Mouse (Mus musculus) inflammation-experienced regulatory T-cells, adult 6 months (primary cell): Measurements from ENCODE around the gene Tns2. TPM values are rescaled to one million over a fixed set of nuclear protein-coding genes. Genes with fewer than 3 reads are reported as not detected.

Experiments
- ATAC-seq: one replicate; pipeline ENCODE4 v1.8.0; 2017
- polyA plus RNA-seq, 3 experiments: library from polyadenylated mRNA; unstranded; fragments of 100-300 nt; shearing (Covaris generic); gene quantifications; one replicate each; pipeline ENCODE4 v1.2.1; 2017

Gene Tns2
- polyA plus RNA-seq, 3 experiments from 2014 or later = 3.3 to 4.2 (median 3.8) TPM

DNA sequence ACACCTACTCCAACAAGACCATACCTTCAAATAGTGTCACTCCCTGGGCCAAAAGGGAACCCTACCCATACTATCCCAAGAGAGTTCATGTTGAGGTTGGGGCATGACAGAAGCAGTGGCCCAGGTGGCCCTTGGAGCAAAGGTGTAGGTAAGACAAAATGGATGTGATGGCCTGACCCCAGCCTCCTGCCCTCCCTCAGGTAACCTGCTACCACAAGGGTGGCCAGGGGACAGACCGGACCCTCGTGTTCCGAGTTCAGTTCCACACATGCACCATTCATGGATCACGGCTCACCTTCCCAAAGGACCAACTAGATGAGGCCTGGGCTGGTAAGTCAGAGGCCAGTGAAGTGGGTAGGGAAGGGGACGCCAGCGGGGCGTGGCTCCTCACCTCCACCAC is 10.1 kb downstream of the Tns2 start:
- ATAC-seq = no peak

DNA sequence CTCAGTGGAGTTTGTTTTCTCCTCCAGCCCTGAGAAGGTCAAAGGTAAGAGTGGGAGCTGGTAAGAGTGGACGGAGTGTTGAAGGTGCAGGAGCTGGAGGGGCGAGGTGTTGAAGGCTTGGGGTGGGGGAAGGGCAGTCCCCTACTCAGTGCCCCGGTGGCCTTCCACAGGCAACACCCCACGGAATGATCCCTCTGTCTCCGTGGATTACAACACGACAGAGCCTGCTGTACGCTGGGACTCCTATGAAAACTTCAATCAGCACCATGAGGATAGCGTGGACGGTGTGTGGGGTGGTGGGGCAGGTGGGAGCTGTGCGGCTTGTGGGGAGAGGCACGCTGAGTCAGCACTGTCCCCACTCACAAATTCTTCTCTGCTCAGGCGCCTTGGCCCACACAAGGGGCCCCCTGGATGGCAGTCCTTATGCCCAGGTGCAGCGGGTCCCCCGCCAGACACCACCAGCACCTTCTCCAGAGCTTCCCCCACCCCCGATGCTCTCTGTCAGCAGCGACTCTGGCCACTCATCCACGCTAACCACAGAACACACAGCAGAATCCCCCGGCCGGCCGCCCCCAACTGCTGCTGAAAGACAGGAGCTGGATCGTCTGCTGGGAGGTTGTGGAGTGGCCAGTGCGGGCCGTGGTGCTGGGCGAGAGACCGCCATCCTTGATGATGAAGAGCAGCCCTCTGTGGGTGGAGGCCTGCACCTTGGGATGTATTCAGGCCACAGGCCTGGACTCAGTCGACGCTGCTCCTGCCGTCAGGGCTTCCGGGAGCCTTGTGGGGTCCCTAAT is 10.7 kb downstream of the Tns2 start:
- ATAC-seq = no peak

DNA sequence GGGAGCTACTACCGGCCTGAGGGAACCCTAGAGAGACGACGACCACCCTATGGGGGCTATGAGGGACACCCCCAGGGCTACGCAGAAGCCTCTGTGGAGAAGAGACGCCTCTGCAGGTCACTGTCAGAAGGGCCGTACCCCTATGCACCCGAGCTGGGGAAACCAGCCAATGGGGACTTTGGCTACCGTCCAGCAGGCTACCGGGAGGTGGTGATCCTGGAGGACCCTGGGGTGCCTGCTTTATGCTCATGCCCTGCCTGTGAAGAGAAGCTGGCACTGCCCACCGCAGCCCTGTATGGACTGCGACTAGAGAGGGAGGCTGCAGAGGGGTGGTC is 11.2 kb downstream of the Tns2 start:
- ATAC-seq = no peak

DNA sequence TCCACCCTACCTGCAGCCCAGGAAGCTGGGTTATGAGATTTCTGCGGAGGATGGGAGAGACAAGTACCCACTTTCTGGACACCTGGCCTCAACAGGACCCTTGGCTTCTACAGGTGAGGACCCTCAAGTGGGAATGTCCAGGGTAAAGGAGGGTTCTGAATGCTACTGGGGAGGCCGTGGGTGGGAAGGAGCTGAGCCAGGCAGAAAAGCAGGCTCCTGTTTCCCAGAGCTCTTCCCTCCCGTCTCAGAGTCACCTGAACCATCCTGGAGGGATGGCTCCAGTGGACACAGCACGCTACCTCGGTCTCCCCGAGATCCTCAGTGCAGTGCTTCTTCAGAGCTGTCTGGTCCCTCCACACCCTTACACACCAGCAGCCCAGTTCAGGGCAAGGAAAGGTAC is 12.0 kb downstream of the Tns2 start:
- ATAC-seq = no peak

DNA sequence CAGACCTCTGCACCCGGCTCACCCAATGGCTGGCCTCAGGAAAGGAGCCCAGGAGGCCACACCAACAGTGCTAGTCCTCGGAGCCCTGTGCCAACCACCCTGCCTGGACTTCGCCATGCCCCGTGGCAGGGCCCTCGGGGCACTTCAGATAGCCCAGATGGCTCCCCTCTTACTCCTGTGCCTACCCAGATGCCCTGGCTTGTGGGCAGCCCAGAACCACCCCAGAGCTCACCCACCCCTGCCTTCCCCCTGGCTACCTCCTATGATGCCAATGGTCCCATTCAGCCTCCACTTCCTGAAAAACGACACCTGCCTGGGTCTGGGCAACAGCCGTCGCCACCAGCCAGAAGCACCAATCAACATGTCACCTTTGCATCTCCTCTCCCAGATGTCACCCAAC is 12.6 kb downstream of the Tns2 start:
- no peak for ATAC-seq

DNA sequence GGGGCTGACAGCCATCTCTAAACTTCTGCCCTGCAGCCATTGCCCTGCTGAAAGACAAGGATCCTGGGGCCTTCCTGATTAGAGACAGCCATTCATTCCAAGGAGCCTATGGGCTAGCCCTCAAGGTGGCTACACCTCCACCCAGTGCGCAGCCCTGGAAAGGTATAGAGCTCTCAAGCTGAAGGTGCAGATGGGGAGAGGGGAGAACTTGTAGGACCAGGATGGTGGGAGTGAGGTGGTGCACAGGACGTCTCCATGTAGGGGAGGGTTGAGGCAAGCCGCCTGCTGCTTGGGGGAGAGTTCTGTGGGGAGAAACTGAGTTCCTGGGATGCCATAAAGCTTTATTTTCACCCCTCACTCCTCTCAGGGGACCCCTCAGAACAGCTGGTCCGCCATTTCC is 13.5 kb downstream of the Tns2 start:
- ATAC-seq = no peak

DNA sequence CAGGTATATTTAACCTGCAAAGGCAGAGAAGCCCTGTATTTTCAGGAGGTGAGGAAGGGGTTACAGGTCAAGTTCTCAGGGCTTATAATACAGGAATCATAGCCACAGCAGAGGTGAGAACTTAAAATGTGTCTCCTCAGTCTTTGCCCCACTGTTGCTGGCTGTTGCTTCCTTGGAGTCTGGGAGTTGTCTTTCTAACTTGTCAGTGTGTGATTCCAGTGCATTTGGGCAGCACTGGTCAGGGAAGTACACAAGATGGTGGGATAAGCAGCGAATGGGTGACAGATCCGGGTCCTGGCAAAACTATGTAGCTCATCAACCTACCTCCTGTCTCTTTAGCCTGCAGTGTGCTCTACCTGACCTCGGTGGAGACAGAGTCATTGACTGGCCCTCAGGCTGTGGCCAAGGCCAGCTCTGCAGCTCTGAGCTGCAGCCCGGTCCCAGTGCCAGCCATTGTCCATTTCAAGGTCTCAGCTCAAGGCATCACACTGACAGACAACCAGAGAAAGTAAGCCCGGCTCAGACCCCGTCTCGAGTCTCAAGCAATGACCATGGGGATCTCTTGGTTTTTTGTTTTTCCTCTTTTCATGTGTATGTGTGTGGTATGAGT is 14.5 kb downstream of the Tns2 start:
- ATAC-seq = no peak

DNA sequence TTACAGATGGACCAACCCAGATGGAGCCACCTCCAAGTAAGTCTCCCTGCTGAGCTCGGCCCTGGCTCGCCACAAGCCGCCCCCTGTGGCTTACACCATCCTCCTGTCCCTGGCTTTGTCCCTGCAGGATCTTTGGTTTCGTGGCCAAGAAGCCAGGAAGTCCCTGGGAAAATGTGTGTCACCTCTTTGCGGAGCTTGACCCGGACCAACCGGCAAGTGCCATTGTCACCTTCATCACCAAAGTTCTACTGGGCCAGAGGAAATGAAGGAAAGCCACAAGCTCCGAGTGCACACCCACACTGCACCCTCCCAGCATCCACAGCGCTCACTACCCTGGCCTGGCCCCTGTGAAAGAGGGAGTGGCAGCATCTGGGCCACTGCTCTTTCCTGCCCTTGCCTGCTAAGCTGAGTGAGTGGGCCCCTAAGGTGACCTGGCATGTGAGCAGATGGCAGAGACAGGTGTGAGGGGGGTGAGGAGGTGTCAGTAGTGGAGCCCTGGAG is 15.6 kb downstream of the Tns2 start:
- ATAC-seq = peak; percentile 95

DNA sequence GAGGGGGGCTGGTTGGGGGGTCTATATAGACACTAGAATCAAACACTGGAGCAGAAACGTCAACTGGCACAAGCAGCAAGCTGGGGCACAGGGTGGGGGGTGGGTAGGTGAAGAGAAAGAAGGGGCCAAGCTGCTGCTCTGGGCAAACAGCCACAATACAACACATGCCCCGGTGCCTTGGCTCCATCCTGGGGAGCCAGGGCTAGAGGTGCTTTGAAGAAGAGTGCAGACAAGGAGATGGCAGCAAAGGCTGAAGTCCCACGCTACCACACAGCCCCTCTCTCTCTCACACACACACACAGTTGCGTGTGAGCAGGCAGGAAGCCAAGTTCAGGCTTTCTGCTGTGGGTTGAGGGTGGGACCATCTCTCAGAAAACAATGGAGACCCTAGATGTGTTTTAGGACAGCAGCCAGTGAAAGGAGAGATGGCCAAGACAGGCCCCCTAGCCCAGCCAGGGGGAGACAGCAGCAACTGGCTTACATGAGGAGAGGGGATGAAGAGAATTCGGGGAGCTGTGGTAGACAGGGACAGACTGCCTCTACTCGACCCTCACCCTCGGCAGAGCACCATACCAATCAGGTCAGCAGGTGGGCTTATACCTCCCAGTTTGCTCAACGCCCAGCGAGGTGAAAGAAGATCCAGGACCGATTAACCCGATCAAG is 16.7 kb downstream of the Tns2 start:
- ATAC-seq = no peak

DNA sequence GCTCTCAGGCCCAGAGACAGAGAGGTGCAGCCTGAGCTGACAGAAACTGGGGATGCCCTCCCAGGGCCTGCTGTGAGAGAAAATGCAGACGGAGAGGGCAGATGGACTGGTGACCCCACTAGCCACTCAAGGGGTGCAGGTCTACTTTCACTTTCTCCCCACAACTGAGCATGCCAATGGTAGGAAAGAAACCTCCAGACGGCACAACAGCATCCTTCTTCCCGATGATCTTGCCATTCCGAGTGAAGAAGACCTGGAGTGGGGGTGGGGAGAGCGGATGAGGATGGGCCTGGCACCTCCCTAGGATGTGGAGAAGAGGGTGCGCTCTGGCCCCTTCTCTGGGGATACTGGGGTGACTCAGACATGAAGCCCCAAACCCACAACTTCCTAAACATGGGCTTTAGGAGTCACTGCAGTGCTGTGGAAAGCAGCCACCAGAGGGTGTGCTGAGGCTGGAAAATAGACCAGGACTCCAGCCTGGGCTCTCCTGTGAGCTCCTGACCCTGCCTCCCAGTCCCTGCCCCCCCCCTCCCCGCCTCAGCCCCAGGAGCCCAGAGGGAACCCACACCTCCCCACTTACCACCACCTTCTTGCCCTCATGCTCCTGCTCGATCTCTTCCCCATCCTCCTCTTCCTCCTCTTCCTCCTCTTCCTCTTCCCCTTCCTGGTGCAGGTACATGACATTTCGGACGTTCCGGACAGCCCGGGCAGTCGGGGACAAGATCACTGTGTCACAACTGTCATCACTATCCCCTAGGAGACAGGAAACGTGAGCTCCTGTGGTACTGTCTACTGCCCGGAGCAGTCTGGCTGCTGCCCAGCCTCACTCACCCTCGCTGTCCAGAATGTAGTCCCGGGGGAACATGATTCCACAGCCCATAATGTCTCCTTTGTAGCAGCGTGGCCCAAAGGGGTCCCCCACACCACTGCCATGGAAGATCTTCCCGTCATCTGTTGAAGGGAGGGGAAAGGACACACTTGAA is 17.5 kb downstream of the Tns2 start:
- no peak for ATAC-seq

DNA sequence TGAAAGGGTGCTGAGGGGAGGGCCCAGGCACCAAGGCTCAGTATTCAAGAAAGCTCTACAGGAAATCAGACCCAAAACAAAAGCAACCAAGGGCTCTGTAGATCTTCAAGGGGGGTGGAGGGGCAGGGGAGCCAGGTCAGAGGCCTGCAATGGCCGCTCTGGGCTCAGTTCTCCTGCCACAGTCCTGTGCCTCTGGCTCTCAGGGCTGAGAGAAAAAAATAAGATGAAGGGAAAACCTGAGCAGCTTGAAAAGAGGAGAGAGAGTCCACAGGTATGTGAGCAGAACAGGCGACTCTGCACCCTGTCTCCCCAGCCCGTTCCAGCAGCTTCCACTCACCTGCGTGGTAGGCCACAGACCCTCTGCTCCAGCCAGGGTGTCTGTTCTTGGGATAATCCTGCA is 18.4 kb downstream of the Tns2 start:
- ATAC-seq = no peak

DNA sequence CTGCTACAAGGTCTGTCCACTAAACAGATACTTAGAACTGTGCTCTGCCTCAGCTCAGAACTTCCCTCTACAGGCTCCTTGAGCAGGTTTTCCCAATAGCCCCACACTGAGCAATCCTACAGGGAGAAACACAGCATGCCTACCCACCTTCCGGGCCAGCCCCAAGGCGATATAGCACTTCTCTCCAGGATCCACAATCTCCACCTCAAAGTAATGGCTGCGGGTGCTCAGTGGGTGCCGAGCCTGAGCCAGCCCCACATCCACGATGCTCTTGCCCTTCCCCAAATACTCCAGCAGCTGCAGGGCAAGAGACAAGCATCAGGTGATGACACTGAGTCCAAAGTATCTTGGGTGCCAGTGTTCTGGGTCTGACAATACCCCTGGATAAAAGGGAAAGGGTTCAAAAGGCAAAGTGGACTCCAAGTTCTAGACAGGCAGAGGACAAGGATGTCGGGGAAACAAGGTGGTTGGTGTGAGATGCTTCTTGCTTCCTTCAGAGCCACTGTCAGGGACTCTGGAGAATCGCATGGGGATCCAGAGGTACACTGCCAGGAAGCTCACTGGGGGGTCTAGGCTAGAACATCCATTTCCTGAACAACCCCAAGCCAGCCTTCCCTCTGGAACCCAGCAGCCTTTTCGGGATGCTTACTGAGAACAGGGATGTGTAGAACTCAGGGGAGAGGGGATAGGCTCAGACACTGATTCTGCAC is 19.1 kb downstream of the Tns2 start:
- ATAC-seq = no peak

DNA sequence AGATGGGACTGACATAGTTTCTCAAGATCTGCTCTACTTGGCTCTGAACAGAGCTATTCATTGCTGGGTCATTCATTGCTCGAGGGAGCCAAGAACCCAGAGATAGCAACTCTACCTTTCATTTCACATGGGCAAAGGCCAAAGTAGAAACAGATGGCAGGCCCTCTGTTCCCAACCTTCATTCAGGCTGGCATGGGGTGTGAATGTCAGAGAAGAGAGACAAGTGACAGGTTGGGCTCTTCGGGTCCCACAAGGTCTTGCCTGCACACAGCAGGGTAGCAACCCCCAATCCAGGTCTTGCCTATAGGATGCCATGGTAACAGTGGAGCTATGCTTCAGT is 19.6 kb downstream of the Tns2 start:
- ATAC-seq = no peak

DNA sequence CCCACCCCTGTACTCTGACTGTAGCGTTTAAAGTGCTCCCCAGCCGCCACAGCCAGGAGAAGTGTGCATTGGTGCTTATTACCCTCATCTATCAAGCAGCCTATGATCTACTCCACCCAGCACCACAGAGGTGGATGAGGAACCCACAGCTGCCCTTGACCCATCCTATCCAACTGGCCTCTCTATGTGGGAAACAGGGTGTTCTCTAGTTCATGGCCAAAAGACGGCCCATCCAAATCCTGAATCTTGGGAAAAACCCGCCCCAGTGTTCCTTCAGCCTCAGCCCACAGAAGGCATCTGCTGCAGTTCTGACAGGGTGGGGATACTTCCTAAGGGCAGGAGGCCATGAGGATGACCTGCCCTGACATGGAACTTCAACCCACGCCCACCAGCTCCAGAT is 20.3 kb downstream of the Tns2 start:
- ATAC-seq = no peak

DNA sequence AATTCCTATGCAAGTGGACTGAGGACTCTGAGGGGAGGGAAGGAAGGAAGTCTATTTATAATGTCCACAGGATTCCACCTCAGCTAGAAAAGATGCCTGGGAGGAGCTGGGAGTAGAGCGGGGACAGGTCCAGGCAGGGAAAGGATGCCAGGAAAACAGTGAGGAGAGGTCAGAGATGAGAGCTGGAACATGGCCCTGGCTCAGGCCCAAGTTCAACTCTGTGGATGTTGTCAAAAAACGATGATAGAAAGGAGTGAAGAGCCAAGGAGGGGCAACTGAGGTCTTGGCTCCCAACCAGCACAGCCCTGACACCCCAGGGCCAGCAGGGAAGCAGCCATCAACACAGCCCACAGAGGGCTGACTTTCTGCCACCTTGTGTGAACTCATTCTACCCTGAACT is 26.1 kb downstream of the Tns2 start:
- ATAC-seq = no peak

DNA sequence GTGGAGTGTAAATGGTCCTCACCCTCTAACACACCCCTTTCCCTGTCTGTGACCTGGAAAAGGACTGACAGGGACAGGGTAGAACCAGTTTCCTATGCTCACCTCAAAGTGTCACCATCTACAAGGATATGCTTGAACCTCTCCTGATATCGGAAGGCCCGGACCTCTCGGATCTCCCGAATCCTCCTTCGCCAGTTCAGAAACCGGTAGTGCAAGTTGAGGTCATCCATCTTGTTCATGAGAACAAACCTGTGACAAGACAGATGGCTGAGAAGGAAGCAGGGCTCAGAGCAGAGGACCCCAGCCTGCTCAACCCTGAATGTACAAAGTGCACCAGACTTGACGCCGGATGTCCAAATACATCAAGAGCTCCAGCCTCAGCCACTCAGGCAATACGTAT is 33.1 kb downstream of the Tns2 start:
- ATAC-seq = no peak

DNA sequence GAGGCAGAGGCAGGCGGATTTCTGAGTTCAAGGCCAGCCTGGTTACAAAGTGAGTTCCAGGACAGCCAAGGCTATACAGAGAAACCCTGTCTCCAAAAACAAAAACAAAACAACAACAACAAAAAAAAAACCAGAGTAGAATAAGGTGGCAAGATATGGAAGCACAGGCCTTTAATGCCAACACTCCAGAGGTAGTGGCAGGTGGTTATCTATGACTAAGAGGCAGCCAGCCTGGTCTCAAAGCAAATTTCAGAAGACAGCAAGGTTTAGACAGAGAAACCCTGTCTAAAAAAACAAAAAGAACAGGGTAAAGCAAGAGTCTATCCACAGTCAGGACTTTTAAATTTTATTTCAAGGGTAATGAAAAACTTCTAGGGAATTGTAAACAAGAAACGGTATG is 34.5 kb downstream of the Tns2 start:
- ATAC-seq = no peak

DNA sequence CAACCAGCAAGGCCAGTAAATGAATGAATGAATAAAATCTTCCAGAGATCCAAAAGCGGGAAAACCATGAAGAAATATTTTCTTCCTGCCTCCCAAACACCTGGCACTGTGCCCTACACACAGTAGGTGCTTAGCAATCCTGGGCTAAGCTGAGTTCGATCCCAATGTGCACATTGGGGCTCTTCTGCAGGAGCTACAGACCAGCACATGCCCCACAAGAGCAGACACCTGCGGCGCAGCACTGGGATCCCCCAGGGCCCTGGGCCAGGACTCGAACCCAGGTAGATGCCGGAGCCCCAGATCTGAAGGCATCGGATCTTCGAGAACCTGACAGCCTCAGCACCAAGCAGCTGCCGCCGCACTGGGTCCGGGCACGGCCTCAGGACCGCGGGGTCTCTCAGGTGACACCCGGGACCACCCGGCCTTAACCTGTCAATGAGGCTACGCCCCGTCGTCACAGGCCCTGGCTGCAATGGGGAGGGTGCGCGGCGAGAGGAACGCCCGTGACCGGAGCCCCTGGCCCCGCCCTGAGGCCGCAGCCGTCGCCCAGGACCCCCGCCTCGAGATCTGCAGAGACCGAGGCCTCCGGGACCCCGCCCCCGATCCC is 35.4 kb downstream of the Tns2 start:
- peak; percentile 9 for ATAC-seq

DNA sequence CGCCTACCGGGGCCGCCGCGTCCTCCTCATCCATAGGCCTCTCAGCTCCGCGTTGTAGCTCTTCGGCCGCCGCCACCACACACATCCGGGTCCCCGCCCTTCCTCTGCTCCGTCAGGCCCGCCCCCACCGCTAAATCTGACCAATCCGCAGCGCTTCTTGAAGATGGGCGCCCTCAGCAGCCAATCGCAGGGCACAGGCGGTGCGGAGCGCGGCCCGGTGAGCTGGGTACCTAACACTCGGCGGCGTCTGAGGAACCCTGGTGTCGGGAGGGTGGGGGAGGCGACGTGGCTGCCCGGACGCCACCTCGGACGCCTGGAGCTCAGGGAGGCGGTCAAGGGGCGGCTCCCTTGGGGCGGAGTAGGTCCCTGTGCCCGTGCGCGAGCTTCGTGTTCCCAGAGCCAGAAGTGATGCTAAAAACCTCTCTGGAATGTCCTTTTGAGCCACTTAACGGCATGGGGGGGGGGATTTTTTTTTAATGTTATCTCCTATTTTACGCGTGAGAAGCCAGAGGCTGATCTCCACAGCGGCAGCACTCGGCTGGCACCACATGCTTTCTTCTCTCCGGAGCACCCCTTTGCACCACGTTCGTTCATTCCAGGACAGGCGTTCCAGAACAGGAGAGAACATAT is 36.0 kb downstream of the Tns2 start, which contains the start of gene Spryd3:
Gene Spryd3, minus strand, starts transcription at position 106 of the 630 bp plus-strand sequence.
- peak; percentile 99 for ATAC-seq

DNA sequence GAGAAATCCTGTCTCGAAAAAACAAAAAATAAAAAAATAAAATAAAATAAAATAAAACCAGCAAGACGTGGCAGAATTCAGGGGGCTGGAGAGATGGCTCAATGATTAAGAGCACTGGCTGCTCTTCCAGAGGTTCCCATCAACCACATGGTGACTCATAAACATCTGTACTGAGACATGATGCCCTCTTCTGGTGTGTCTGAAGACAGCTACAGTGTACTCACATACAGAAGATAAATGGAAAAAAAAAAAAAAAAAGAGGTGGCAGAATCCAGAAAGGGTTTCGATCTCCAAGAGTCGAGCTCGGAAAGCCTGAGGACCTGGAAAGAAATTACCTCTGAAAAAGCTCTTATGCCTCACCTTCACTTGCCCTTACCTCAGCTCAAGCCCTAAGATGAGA is 40.9 kb downstream of the Tns2 start:
- ATAC-seq = no peak
